Mouse (Mus musculus) limb, embryonic 14.5 days (tissue): ENCODE data around the gene Acvrl1. TPM values are rescaled to one million over a fixed set of nuclear protein-coding genes. Genes with fewer than 3 reads are reported as not detected.
A peak's percentile ranks its signal among the peaks of the same experiment; 100 is the strongest.

Experiments used
- ATAC-seq: fragments of 200-750 bp; cut with Nextera tagmentation; 2 replicates; pipeline ENCODE4 v1.8.0; 2017; ENCODE audit warnings: low read depth, moderate number of reproducible peaks, moderate TSS enrichment; ENCODE audit not compliant: low FRiP score
- DNase-seq: peaks from one replicate; pipeline ENCODE4 v3.0.0-alpha.2; 2015; ENCODE audit warnings: low spot score
- H3K27ac ChIP-seq: fragments of 300-500 bp; sonication (generic); replicated peaks from 2 replicates; pipeline ENCODE4 v1.5.1; 2014; ENCODE audit warnings: low read depth, mild to moderate bottlenecking, low read length, moderate library complexity, mixed read lengths
- H3K27me3 ChIP-seq: fragments of 300-500 bp; sonication (generic); 2 replicates; pipeline ENCODE4 v1.6.1; 2014; ENCODE audit warnings: low read length, mixed read lengths; ENCODE audit not compliant: control insufficient read depth, insufficient read depth
- H3K36me3 ChIP-seq: fragments of 300-500 bp; sonication (generic); 2 replicates; pipeline ENCODE4 v1.6.1; 2014; ENCODE audit warnings: mild to moderate bottlenecking, low read length, moderate library complexity, mixed read lengths; ENCODE audit not compliant: control insufficient read depth, insufficient read depth
- H3K4me1 ChIP-seq: fragments of 300-500 bp; sonication (generic); 2 replicates; pipeline ENCODE4 v1.6.1; 2014; ENCODE audit warnings: antibody characterized with exemption, low read length, mixed read lengths; ENCODE audit not compliant: control insufficient read depth, insufficient read depth
- H3K4me2 ChIP-seq: fragments of 300-500 bp; sonication (generic); replicated peaks from 2 replicates; pipeline ENCODE4 v1.6.1; 2014; ENCODE audit warnings: low read depth, mild to moderate bottlenecking, low read length, moderate library complexity; ENCODE audit not compliant: severe bottlenecking
- H3K4me3 ChIP-seq: fragments of 300-500 bp; sonication (generic); replicated peaks from 2 replicates; pipeline ENCODE4 v1.5.1; 2014; ENCODE audit warnings: low read length
- H3K9ac ChIP-seq: fragments of 300-500 bp; sonication (generic); 2 replicates; pipeline ENCODE4 v1.6.1; 2014; ENCODE audit warnings: mild to moderate bottlenecking, low read depth, low read length, moderate library complexity; ENCODE audit not compliant: severe bottlenecking
- H3K9me3 ChIP-seq: fragments of 300-500 bp; sonication (generic); 2 replicates; pipeline ENCODE4 v1.6.1; 2016; ENCODE audit warnings: low read length; ENCODE audit not compliant: control insufficient read depth
- POLR2A ChIP-seq: fragments of 200-500 bp; IDR thresholded peaks from 2 replicates; pipeline ENCODE4 v1.8.0; 2012; ENCODE audit warnings: inconsistent platforms, mild to moderate bottlenecking, moderate library complexity, borderline replicate concordance; ENCODE audit not compliant: insufficient read depth, insufficient read length; ENCODE audit errors: extremely low read depth
- WGBS: fragments of 180-500 bp; shearing (Covaris S2); extraction: QIAGEN DNeasy Blood & Tissue Kit; methylation state at CpG from one replicate; pipeline ENCODE4 v1.1.7; 2014; 5-methylcytosine and 5-hydroxymethylcytosine counted together
- polyA plus RNA-seq, 2 experiments: library from polyadenylated mRNA; depleted of rRNA in 1 of 2; stranded (reverse) in 1 of 2; unstranded in 1 of 2; fragments of >200 nt; fragmentation: Nextera tagmentation in 1 of 2; extraction: Ambion mirVana in 1 of 2; gene quantifications; 2 replicates each; pipeline versions ENCODE4 v1.2.1 to v1.2.3; 2012 to 2014

The Acvrl1 gene
- polyA plus RNA-seq, 2 experiments: 8.2 to 16.1 TPM

- H3K27me3 ChIP-seq: no peaks in the 10 kb centered on the region
- H3K4me3 ChIP-seq: no peak overlapping the region
- H3K27ac ChIP-seq: no peak overlapping the region
- TF ChIP-seq POLR2A: no peak
- no peaks in the 10 kb centered on the region for H3K9me3 ChIP-seq
- ATAC-seq (no peak), DNase-seq (no peak)
- H3K36me3 ChIP-seq: no peaks in the 10 kb centered on the region
- H3K4me1 ChIP-seq: peaks cover 20% of the 10 kb centered on the region
- no peak overlapping the region for H3K4me2 ChIP-seq
- 73% methylated on average over 4 of the region's 4 CpGs for WGBS
- H3K9ac ChIP-seq: no peak overlapping the region
These were observed 43.0 kb downstream of the Acvrl1 start for GRCm38 (mm10) chr15:101171272-101171671.

- H3K36me3 ChIP-seq: no peaks in the 10 kb centered on the region
- no peaks in the 10 kb centered on the region for H3K27me3 ChIP-seq
- no peak overlapping the region for H3K4me3 ChIP-seq
- no peak overlapping the region for H3K27ac ChIP-seq
- DNase-seq (no peak), ATAC-seq (no peak)
- H3K4me1 ChIP-seq: peaks cover 28% of the 10 kb centered on the region
- WGBS: 84% methylated on average over 2 of the region's 2 CpGs
- no peak overlapping the region for H3K4me2 ChIP-seq
- TF ChIP-seq POLR2A: no peak
- no peak overlapping the region for H3K9ac ChIP-seq
- H3K9me3 ChIP-seq: no peaks in the 10 kb centered on the region
These were observed 43.7 kb downstream of the Acvrl1 start for GRCm38 (mm10) chr15:101172016-101172415.

- no peaks in the 10 kb centered on the region for H3K36me3 ChIP-seq
- TF ChIP-seq POLR2A: peak; percentile 55; the same call in 1 of the 2 replicates
- DNase-seq: peak; percentile 89
- H3K4me2 ChIP-seq: peak within 1 kb of the TSS; percentile 94
- 3% methylated on average over 34 of the region's 87 CpGs for WGBS
- H3K4me3 ChIP-seq: peak within 1 kb of the TSS; percentile 89
- no peaks in the 10 kb centered on the region for H3K27me3 ChIP-seq
- no peaks in the 10 kb centered on the region for H3K9me3 ChIP-seq
- peak within 1 kb of the TSS; percentile 58 for H3K27ac ChIP-seq
- peak; percentile 94 for ATAC-seq
- H3K9ac ChIP-seq: peak within 1 kb of the TSS; percentile 91
- H3K4me1 ChIP-seq: peaks cover 38% of the 10 kb centered on the region
These were observed 45.3 kb downstream of the Acvrl1 start, which contains the start of gene Acvr1b for GRCm38 (mm10) chr15:101173421-101174211. Gene Acvr1b (plus strand): TSS chr15:101174067.

- Histone ChIP-seq H3K27me3 (no peaks in the 10 kb centered on the region), H3K4me1 (peaks cover 40% of the 10 kb centered on the region), H3K36me3 (no peaks in the 10 kb centered on the region), H3K27ac (peak overlapping the region; percentile 58), H3K4me2 (peak overlapping the region; percentile 94), H3K9ac (peak overlapping the region; percentile 91), H3K9me3 (no peaks in the 10 kb centered on the region), H3K4me3 (peak overlapping the region; percentile 89)
- ATAC-seq (peak; percentile 51), DNase-seq (no peak)
- TF ChIP-seq POLR2A: no peak
- under 1% methylated on average over 28 of the region's 46 CpGs for WGBS
These were observed 46.2 kb downstream of the Acvrl1 start for GRCm38 (mm10) chr15:101174294-101175130.

- H3K4me1 ChIP-seq: peaks cover 41% of the 10 kb centered on the region
These were observed 46.8 kb downstream of the Acvrl1 start for GRCm38 (mm10) chr15:101175131-101175460.

More at GRCm38 (mm10) chr15:101175131-101175460, 46.8 kb downstream of the Acvrl1 start:
- DNase-seq: no peak
- H3K9ac ChIP-seq: peak overlapping the region; percentile 91
- no peaks in the 10 kb centered on the region for H3K36me3 ChIP-seq
- 6% methylated on average over 5 of the region's 5 CpGs for WGBS
- no peaks in the 10 kb centered on the region for H3K9me3 ChIP-seq
- peak overlapping the region; percentile 89 for H3K4me3 ChIP-seq
- H3K4me2 ChIP-seq: peak overlapping the region; percentile 94
- no peak for ATAC-seq
- H3K27me3 ChIP-seq: no peaks in the 10 kb centered on the region
- no peak for TF ChIP-seq POLR2A
- H3K27ac ChIP-seq: no peak overlapping the region
